Mouse (Mus musculus) MEL (cell line): Measurements from ENCODE around the gene Ndufv1. TPM values are rescaled to one million over a fixed set of nuclear protein-coding genes. Genes with fewer than 3 reads are reported as not detected.

Experiments
- DNase-seq: peaks from one replicate; pipeline ENCODE4 v3.0.0; 2011; ENCODE audit warnings: low read depth, low spot score
- H3K27ac ChIP-seq: 2 replicates; pipeline ENCODE4 v1.5.1; 2012; ENCODE audit warnings: low read depth, mild to moderate bottlenecking, control low read depth, low read length, moderate library complexity; ENCODE audit not compliant: control insufficient read depth
- H3K27me3 ChIP-seq, 2 experiments: fragments of 150-350 bp in 1 of 2; sonication (generic) in 1 of 2; 2 replicates each; pipeline ENCODE4 v1.6.1; 2012; ENCODE audit warnings: low read length in 2 of 2, mild to moderate bottlenecking in 2 of 2, improper control_type of control experiment in 1 of 2, moderate library complexity in 1 of 2; ENCODE audit not compliant: insufficient read depth in 2 of 2, control insufficient read depth in 1 of 2
- H3K36me3 ChIP-seq, 2 experiments: 2 replicates each; pipeline ENCODE4 v1.6.1; 2012 to 2014; ENCODE audit warnings: low read length in 2 of 2, improper control_type of control experiment in 1 of 2, inconsistent platforms in 1 of 2, mild to moderate bottlenecking in 1 of 2; ENCODE audit not compliant: insufficient read depth in 2 of 2, control insufficient read depth in 1 of 2
- H3K4me1 ChIP-seq, 2 experiments: fragments of 150-350 bp in 1 of 2; sonication (generic) in 1 of 2; 2 replicates each; pipeline ENCODE4 v1.6.1; 2012; ENCODE audit warnings: low read length in 2 of 2, improper control_type of control experiment in 1 of 2, mild to moderate bottlenecking in 1 of 2; ENCODE audit not compliant: insufficient read depth in 2 of 2, control insufficient read depth in 1 of 2
- H3K4me3 ChIP-seq, 2 experiments: fragments of 150-350 bp in 1 of 2; sonication (generic) in 1 of 2; 2 replicates each; pipeline ENCODE4 v1.5.1; 2012; ENCODE audit warnings: low read depth in 2 of 2, low read length in 2 of 2, mild to moderate bottlenecking in 2 of 2, moderate library complexity in 2 of 2, control low read depth in 1 of 2, improper control_type of control experiment in 1 of 2; ENCODE audit not compliant: control insufficient read depth in 1 of 2, insufficient read depth in 1 of 2
- H3K79me2 ChIP-seq: 2 replicates; pipeline ENCODE4 v1.6.1; 2012; ENCODE audit warnings: mild to moderate bottlenecking, low read length, moderate library complexity; ENCODE audit not compliant: control insufficient read depth, poor library complexity, insufficient read depth
- H3K9ac ChIP-seq: 2 replicates; pipeline ENCODE4 v1.6.1; 2012; ENCODE audit warnings: low read depth, mild to moderate bottlenecking, control low read depth, low read length, moderate library complexity; ENCODE audit not compliant: control insufficient read depth, poor library complexity, severe bottlenecking
- H3K9me3 ChIP-seq: fragments of 150-350 bp; sonication (generic); replicated peaks from 2 replicates; pipeline ENCODE4 v1.6.1; 2012; ENCODE audit warnings: mild to moderate bottlenecking, low read length, improper control_type of control experiment, moderate library complexity; ENCODE audit not compliant: insufficient read depth
- EP300 ChIP-seq, 2 experiments: IDR thresholded peaks; 2 replicates each; pipeline ENCODE4 v1.6.1; 2011; ENCODE audit warnings: improper control_type of control experiment in 2 of 2, low read length in 2 of 2, low read depth in 1 of 2, mild to moderate bottlenecking in 1 of 2
- GABPA ChIP-seq: IDR thresholded peaks from 2 replicates; pipeline ENCODE4 v1.6.1; 2012; ENCODE audit warnings: low read depth, mild to moderate bottlenecking, inconsistent platforms, low read length, improper control_type of control experiment, moderate library complexity
- JUND ChIP-seq: IDR thresholded peaks from 2 replicates; pipeline ENCODE4 v1.6.1; 2011; ENCODE audit warnings: low read depth, mild to moderate bottlenecking, improper control_type of control experiment, low read length
- MAZ ChIP-seq: IDR thresholded peaks from 2 replicates; pipeline ENCODE4 v1.6.1; 2012; ENCODE audit warnings: low read depth, mild to moderate bottlenecking, inconsistent platforms, low read length, improper control_type of control experiment
- MEF2A ChIP-seq: IDR thresholded peaks from 2 replicates; pipeline ENCODE4 v1.6.1; 2014; ENCODE audit warnings: low read depth, mild to moderate bottlenecking, inconsistent platforms, low read length, improper control_type of control experiment; ENCODE audit not compliant: poor library complexity, insufficient replicate concordance, severe bottlenecking; ENCODE audit errors: extremely low read depth
- MYB ChIP-seq: IDR thresholded peaks from 2 replicates; pipeline ENCODE4 v1.6.1; 2011; ENCODE audit warnings: mild to moderate bottlenecking, low read depth, low read length, improper control_type of control experiment
- MYC ChIP-seq: IDR thresholded peaks from 2 replicates; pipeline ENCODE4 v1.6.1; 2011; ENCODE audit warnings: low read depth, mild to moderate bottlenecking, low read length, improper control_type of control experiment, moderate library complexity
- NRF1 ChIP-seq: IDR thresholded peaks from 2 replicates; pipeline ENCODE4 v1.6.1; 2014; ENCODE audit warnings: low read depth, mild to moderate bottlenecking, inconsistent platforms, low read length, improper control_type of control experiment, moderate library complexity; ENCODE audit not compliant: poor library complexity, insufficient read depth, severe bottlenecking
- RCOR1 ChIP-seq: IDR thresholded peaks from 2 replicates; pipeline ENCODE4 v1.6.1; 2012; ENCODE audit warnings: low read depth, mild to moderate bottlenecking, inconsistent platforms, low read length, improper control_type of control experiment
- SIN3A ChIP-seq: IDR thresholded peaks from 2 replicates; pipeline ENCODE4 v1.6.1; 2012; ENCODE audit warnings: low read length, improper control_type of control experiment, inconsistent platforms
- SMC3 ChIP-seq: IDR thresholded peaks from 2 replicates; pipeline ENCODE4 v1.6.1; 2011; ENCODE audit warnings: low read depth, low read length, improper control_type of control experiment
- TAL1 ChIP-seq: IDR thresholded peaks from 2 replicates; pipeline ENCODE4 v1.6.1; 2012; ENCODE audit warnings: mild to moderate bottlenecking, inconsistent platforms, low read length, moderate library complexity, mixed read lengths
- TCF12 ChIP-seq: IDR thresholded peaks from 2 replicates; pipeline ENCODE4 v1.6.1; 2014; ENCODE audit warnings: low read depth, mild to moderate bottlenecking, inconsistent platforms, low read length, improper control_type of control experiment, moderate library complexity
- ZC3H11A ChIP-seq: IDR thresholded peaks from 2 replicates; pipeline ENCODE4 v1.6.1; 2012; ENCODE audit warnings: low read depth, mild to moderate bottlenecking, inconsistent platforms, low read length, improper control_type of control experiment
- ZNF384 ChIP-seq: IDR thresholded peaks from 2 replicates; pipeline ENCODE4 v1.6.1; 2012; ENCODE audit warnings: low read depth, mild to moderate bottlenecking, inconsistent platforms, low read length, improper control_type of control experiment
- polyA plus RNA-seq, 2 experiments: library from polyadenylated mRNA; stranded (reverse) in 1 of 2; unstranded in 1 of 2; fragments of >175 nt in 1 of 2; fragments of >200 nt in 1 of 2; gene quantifications; 2 replicates each; pipeline versions ENCODE4 v1.2.1 to v1.2.4; 2012; ENCODE audit warnings: low replicate concordance in 2 of 2, low read depth in 1 of 2; ENCODE audit not compliant: insufficient read length in 2 of 2, insufficient read depth in 1 of 2, missing spikeins in 1 of 2
- total RNA-seq: library from RNA; depleted of rRNA; stranded (reverse); fragments of 300-350 nt; gene quantifications from 2 replicates; pipeline ENCODE4 v1.2.3, GENCODE M21; 2012; rRNA removed

Gene Ndufv1
- total and polyA plus RNA-seq, 3 experiments: 218 to 267 TPM; not detected in 1

DNA sequence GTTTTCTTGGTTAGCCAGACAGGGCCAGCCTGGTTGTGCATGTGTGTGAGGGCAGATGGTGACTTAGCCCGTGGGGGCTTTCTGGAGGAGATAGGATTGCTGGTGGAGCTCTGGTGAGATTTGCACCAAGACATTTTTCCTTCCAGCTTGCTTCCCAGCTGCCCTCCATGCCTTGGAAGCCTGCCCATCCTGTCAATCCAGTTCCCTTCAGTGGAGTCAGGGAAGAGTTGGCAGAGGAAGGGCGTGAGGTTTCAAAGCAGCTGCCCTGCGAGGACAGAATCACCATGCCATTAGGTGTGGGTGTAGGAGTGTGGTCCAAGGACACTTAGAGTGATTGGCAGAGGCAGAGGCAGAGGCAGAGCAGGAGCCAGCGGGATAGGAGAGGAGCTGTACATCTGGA is 54.1 kb downstream of the Ndufv1 start, which contains the start of gene Aldh3b3:
TSS of gene Aldh3b3 (plus strand) at position 176 of the 400 bp plus-strand sequence.
- Histone ChIP-seq H3K36me3 (0 out of 4 replicates have a peak, but pooled peaks cover 0 to 3% of the 10 kb centered on the region in 2 experiments), H3K79me2 (no peaks in the 10 kb centered on the region), H3K27ac (no peak within 1 kb of the TSS), H3K27me3 (0 out of 4 replicates have a peak, but pooled peaks cover 0 to 2% of the 10 kb centered on the region in 2 experiments), H3K9me3 (no peaks in the 10 kb centered on the region), H3K9ac (no peak within 1 kb of the TSS), H3K4me3 (no peak within 1 kb of the TSS), H3K4me1 (peaks cover 3 to 4% of the 10 kb centered on the region in 2 experiments; a peak in 1 of 4 replicates)
- TF ChIP-seq JUND (no peak), EP300 (IDR thresholded peaks at IDR 0.05; ENCODE audit: low read depth in 1 of 2, low read length in 2 of 2) (no peak), SMC3 (no peak), NRF1 (no peak), ZNF384 (no peak), MEF2A (no peak), GABPA (no peak), TAL1 (no peak), MAZ (no peak), SIN3A (no peak), MYB (no peak), ZC3H11A (no peak), TCF12 (no peak), RCOR1 (no peak), MYC (no peak)
- DNase-seq: no peak

Other genes starting within 250 kb of the Ndufv1 start
Only the 30 nearest of the 32 such genes appear.
- gene Chka, start 161.0 kb downstream of the Ndufv1 start, total RNA-seq: 11.1 and 12.5 TPM in 2 replicates
- 10 to 100 TPM in 1 of 2 experiments, not detected in 1; 21.0 TPM for gene Chka, start 161.0 kb downstream of the Ndufv1 start, polyA plus RNA-seq
- 17.0 and 21.4 TPM in 2 replicates for gene Tcirg1, start 105.7 kb downstream of the Ndufv1 start, total RNA-seq
- gene Tcirg1, start 105.7 kb downstream of the Ndufv1 start, polyA plus RNA-seq: 10 to 100 TPM in 1 of 2 experiments, not detected in 1; 32.6 TPM
- 204 and 205 TPM in 2 replicates for gene Ndufs8, start 100.0 kb downstream of the Ndufv1 start, total RNA-seq
- gene Ndufs8, start 100.0 kb downstream of the Ndufv1 start, polyA plus RNA-seq: 100 to 1,000 TPM in 1 of 2 experiments, not detected in 1; 243 TPM
- gene Aldh3b1, start 83.0 kb downstream of the Ndufv1 start, total RNA-seq: 0.07 and 0.08 TPM in 2 replicates
- under 1 TPM in 1 of 2 experiments, not detected in 1; 0.10 TPM for gene Aldh3b1, start 83.0 kb downstream of the Ndufv1 start, polyA plus RNA-seq
- gene Unc93b1, start 77.6 kb downstream of the Ndufv1 start, total RNA-seq: 4.3 and 4.7 TPM in 2 replicates
- 1 to 10 TPM in 1 of 2 experiments, not detected in 1; 8.2 TPM for gene Unc93b1, start 77.6 kb downstream of the Ndufv1 start, polyA plus RNA-seq
- not detected in 2 replicates for gene Aldh3b3, start 54.2 kb downstream of the Ndufv1 start, total RNA-seq
- gene Aldh3b3, start 54.2 kb downstream of the Ndufv1 start, polyA plus RNA-seq: not detected
- not detected in 2 replicates for gene Aldh3b2, start 40.5 kb downstream of the Ndufv1 start, total RNA-seq
- not detected for gene Aldh3b2, start 40.5 kb downstream of the Ndufv1 start, polyA plus RNA-seq
- 3.3 and 5.9 TPM in 2 replicates for gene Acy3, start 26.2 kb downstream of the Ndufv1 start, total RNA-seq
- gene Acy3, start 26.2 kb downstream of the Ndufv1 start, polyA plus RNA-seq: 10 to 100 TPM in 1 of 2 experiments, not detected in 1; 12.1 TPM
- gene Tbx10, start 20.1 kb downstream of the Ndufv1 start, total RNA-seq: not detected in 2 replicates
- gene Tbx10, start 20.1 kb downstream of the Ndufv1 start, polyA plus RNA-seq: not detected
- 64.8 and 71.5 TPM in 2 replicates for gene Nudt8, start 12.2 kb downstream of the Ndufv1 start, total RNA-seq
- 10 to 100 TPM in 1 of 2 experiments, not detected in 1; 58.1 TPM for gene Nudt8, start 12.2 kb downstream of the Ndufv1 start, polyA plus RNA-seq
- 1.8 and 3.6 TPM in 2 replicates for gene Gm49405, start 12.2 kb downstream of the Ndufv1 start, total RNA-seq
- gene Gm49405, start 12.2 kb downstream of the Ndufv1 start, polyA plus RNA-seq: 1 to 10 TPM in 1 of 2 experiments, not detected in 1; 5.7 TPM
- 6.8 and 9.9 TPM in 2 replicates for gene Doc2g, start 9.5 kb downstream of the Ndufv1 start, total RNA-seq
- 10 to 100 TPM in 1 of 2 experiments, not detected in 1; 16.0 TPM for gene Doc2g, start 9.5 kb downstream of the Ndufv1 start, polyA plus RNA-seq
- 251 and 270 TPM in 2 replicates for gene Gstp1, start 25.2 kb upstream of the Ndufv1 start, total RNA-seq
- 100 to 1,000 TPM in 1 of 2 experiments, not detected in 1; 369 TPM for gene Gstp1, start 25.2 kb upstream of the Ndufv1 start, polyA plus RNA-seq
- gene Gstp2, start 33.2 kb upstream of the Ndufv1 start, total RNA-seq: 7.4 TPM in 1 of 2 replicates, not detected in the other
- gene Gstp2, start 33.2 kb upstream of the Ndufv1 start, polyA plus RNA-seq: under 1 TPM in 1 of 2 experiments, not detected in 1; 0.65 TPM
- gene Gstp3, start 46.8 kb upstream of the Ndufv1 start, total RNA-seq: not detected in 2 replicates
- under 1 TPM in 1 of 2 experiments, not detected in 1; 0.84 TPM for gene Gstp3, start 46.8 kb upstream of the Ndufv1 start, polyA plus RNA-seq
- not detected in 2 replicates for gene Cabp2, start 68.8 kb upstream of the Ndufv1 start, total RNA-seq
- under 1 TPM in 1 of 2 experiments, not detected in 1; 0.14 TPM for gene Cabp2, start 68.8 kb upstream of the Ndufv1 start, polyA plus RNA-seq
- gene Cdk2ap2, start 84.4 kb upstream of the Ndufv1 start, total RNA-seq: 53.4 and 53.5 TPM in 2 replicates
- 10 to 100 TPM in 1 of 2 experiments, not detected in 1; 97.6 TPM for gene Cdk2ap2, start 84.4 kb upstream of the Ndufv1 start, polyA plus RNA-seq
- gene Pitpnm1, start 87.2 kb upstream of the Ndufv1 start, total RNA-seq: 18.4 and 25.3 TPM in 2 replicates
- 10 to 100 TPM in 1 of 2 experiments, not detected in 1; 51.2 TPM for gene Pitpnm1, start 87.2 kb upstream of the Ndufv1 start, polyA plus RNA-seq
- 37.8 and 40.0 TPM in 2 replicates for gene Aip, start 113.1 kb upstream of the Ndufv1 start, total RNA-seq
- gene Aip, start 113.1 kb upstream of the Ndufv1 start, polyA plus RNA-seq: 100 to 1,000 TPM in 1 of 2 experiments, not detected in 1; 101 TPM
- not detected in 2 replicates for gene Gpr152, start 127.0 kb upstream of the Ndufv1 start, total RNA-seq
- gene Gpr152, start 127.0 kb upstream of the Ndufv1 start, polyA plus RNA-seq: under 1 TPM in 1 of 2 experiments, not detected in 1; 0.03 TPM
- 0.08 and 0.13 TPM in 2 replicates for gene Cabp4, start 131.2 kb upstream of the Ndufv1 start, total RNA-seq
- gene Cabp4, start 131.2 kb upstream of the Ndufv1 start, polyA plus RNA-seq: under 1 TPM in 1 of 2 experiments, not detected in 1; 0.24 TPM
- 54.1 and 55.5 TPM in 2 replicates for gene Coro1b, start 135.8 kb upstream of the Ndufv1 start, total RNA-seq
- 100 to 1,000 TPM in 1 of 2 experiments, not detected in 1; 111 TPM for gene Coro1b, start 135.8 kb upstream of the Ndufv1 start, polyA plus RNA-seq
- 75.7 and 80.3 TPM in 2 replicates for gene Ptprcap, start 140.8 kb upstream of the Ndufv1 start, total RNA-seq
- 10 to 100 TPM in 1 of 2 experiments, not detected in 1; 67.9 TPM for gene Ptprcap, start 140.8 kb upstream of the Ndufv1 start, polyA plus RNA-seq
- gene Rps6kb2, start 150.5 kb upstream of the Ndufv1 start, total RNA-seq: 7.4 and 8.7 TPM in 2 replicates
- 10 to 100 TPM in 1 of 2 experiments, not detected in 1; 19.8 TPM for gene Rps6kb2, start 150.5 kb upstream of the Ndufv1 start, polyA plus RNA-seq
- 0.39 and 0.81 TPM in 2 replicates for gene Carns1, start 162.7 kb upstream of the Ndufv1 start, total RNA-seq
- under 1 TPM in 1 of 2 experiments, not detected in 1; 0.63 TPM for gene Carns1, start 162.7 kb upstream of the Ndufv1 start, polyA plus RNA-seq
- gene Tbc1d10c, start 178.5 kb upstream of the Ndufv1 start, total RNA-seq: 14.0 and 15.2 TPM in 2 replicates
- gene Tbc1d10c, start 178.5 kb upstream of the Ndufv1 start, polyA plus RNA-seq: 10 to 100 TPM in 1 of 2 experiments, not detected in 1; 15.5 TPM
- 437 and 453 TPM in 2 replicates for gene Ppp1ca, start 179.3 kb upstream of the Ndufv1 start, total RNA-seq
- gene Ppp1ca, start 179.3 kb upstream of the Ndufv1 start, polyA plus RNA-seq: 100 to 1,000 TPM; 455 to 505 TPM
- gene Rad9a, start 188.9 kb upstream of the Ndufv1 start, total RNA-seq: 20.5 and 21.3 TPM in 2 replicates
- gene Rad9a, start 188.9 kb upstream of the Ndufv1 start, polyA plus RNA-seq: 10 to 100 TPM in 1 of 2 experiments, not detected in 1; 37.9 TPM
- 0.13 and 0.42 TPM in 2 replicates for gene Clcf1, start 201.4 kb upstream of the Ndufv1 start, total RNA-seq
- 1 to 10 TPM in 1 of 2 experiments, not detected in 1; 2.3 TPM for gene Clcf1, start 201.4 kb upstream of the Ndufv1 start, polyA plus RNA-seq
- gene AC109138.7, start 201.6 kb upstream of the Ndufv1 start, total RNA-seq: not detected in 2 replicates
- gene AC109138.7, start 201.6 kb upstream of the Ndufv1 start, polyA plus RNA-seq: not detected